Mouse (Mus musculus) bone marrow macrophage, adult 2 months (primary cell): ENCODE measurements at regions not wholly inside any gene's neighbourhood (a gene's known extent, or its start where the extent isn't known, plus 50 kb on each side); places are given as distances from the start of the nearest gene placed in this dataset.

Experiments used
- H3K27ac ChIP-seq: 2 replicates; pipeline ENCODE4 v1.5.1; 2012; ENCODE audit warnings: low read depth, low read length; ENCODE audit not compliant: insufficient read depth
- H3K4me1 ChIP-seq: 2 replicates; pipeline ENCODE4 v1.6.1; 2012; ENCODE audit warnings: low read length; ENCODE audit not compliant: control insufficient read depth, insufficient read depth
- H3K4me3 ChIP-seq: 2 replicates; pipeline ENCODE4 v1.5.1; 2012; ENCODE audit warnings: mild to moderate bottlenecking, low read length, moderate library complexity; ENCODE audit not compliant: insufficient read depth
- CTCF ChIP-seq: IDR thresholded peaks from 2 replicates; pipeline ENCODE4 v1.5.1; 2012; ENCODE audit warnings: low read depth, mild to moderate bottlenecking, low read length, moderate library complexity
- POLR2A ChIP-seq: IDR thresholded peaks from 2 replicates; pipeline ENCODE4 v1.6.1; 2012; ENCODE audit warnings: mild to moderate bottlenecking, low read depth, low read length, borderline replicate concordance

GRCm38 (mm10) chr4:55749949-55750600 lies 217.8 kb upstream of the Klf4 start:
- no peak overlapping the region for H3K27ac ChIP-seq
- no peak overlapping the region for H3K4me3 ChIP-seq
- TF ChIP-seq CTCF (no peak), POLR2A (no peak)
- H3K4me1 ChIP-seq = no peaks in the 10 kb centered on the region

GRCm38 (mm10) chr4:55741355-55741754 lies 209.1 kb upstream of the Klf4 start:
- Histone ChIP-seq H3K4me3 (peak overlapping the region; percentile 19; the same call in 1 of the 2 replicates), H3K27ac (peak overlapping the region; percentile 99), H3K4me1 (peaks cover 21% of the 10 kb centered on the region)
- TF ChIP-seq CTCF = no peak

- no peak overlapping the region for H3K27ac ChIP-seq
- no peak overlapping the region for H3K4me3 ChIP-seq
- TF ChIP-seq CTCF = no peak
- peaks cover 28% of the 10 kb centered on the region for H3K4me1 ChIP-seq
Measured at GRCm38 (mm10) chr4:55740062-55740461, 207.8 kb upstream of the Klf4 start.

- TF ChIP-seq CTCF (no peak), POLR2A (no peak)
- peaks cover 41% of the 10 kb centered on the region for H3K4me1 ChIP-seq
- H3K4me3 ChIP-seq = no peak overlapping the region
- no peak overlapping the region for H3K27ac ChIP-seq
Measured at GRCm38 (mm10) chr4:55738714-55739113, 206.4 kb upstream of the Klf4 start.

- Histone ChIP-seq H3K4me1 (peaks cover 55% of the 10 kb centered on the region), H3K4me3 (no peak overlapping the region), H3K27ac (peak overlapping the region; percentile 13; the same call in 1 of the 2 replicates)
- no peak for TF ChIP-seq POLR2A
- no peak for TF ChIP-seq CTCF
Measured at GRCm38 (mm10) chr4:55735453-55735852, 203.2 kb upstream of the Klf4 start.

GRCm38 (mm10) chr4:55734331-55734730 lies 202.1 kb upstream of the Klf4 start:
- TF ChIP-seq CTCF (no peak), POLR2A (no peak)
- Histone ChIP-seq H3K4me1 (peaks cover 61% of the 10 kb centered on the region), H3K27ac (no peak overlapping the region), H3K4me3 (no peak overlapping the region)

GRCm38 (mm10) chr4:55733223-55733622 lies 201.0 kb upstream of the Klf4 start:
- Histone ChIP-seq H3K4me3 (no peak overlapping the region), H3K27ac (no peak overlapping the region; the same call in 1 of the 2 replicates), H3K4me1 (peaks cover 61% of the 10 kb centered on the region)
- TF ChIP-seq POLR2A (no peak), CTCF (no peak)

GRCm38 (mm10) chr4:55732006-55732405 lies 199.7 kb upstream of the Klf4 start:
- TF ChIP-seq POLR2A = no peak
- no peak for TF ChIP-seq CTCF
- Histone ChIP-seq H3K4me3 (no peak overlapping the region), H3K27ac (peak overlapping the region; percentile 81), H3K4me1 (peaks cover 61% of the 10 kb centered on the region)

- H3K4me3 ChIP-seq = no peak overlapping the region
- no peak for TF ChIP-seq POLR2A
- TF ChIP-seq CTCF = no peak
- H3K27ac ChIP-seq = peak overlapping the region; percentile 50
- H3K4me1 ChIP-seq = peaks cover 57% of the 10 kb centered on the region
Measured at GRCm38 (mm10) chr4:55730266-55730665, 198.0 kb upstream of the Klf4 start.

GRCm38 (mm10) chr4:55727178-55727577 lies 194.9 kb upstream of the Klf4 start:
- H3K4me1 ChIP-seq = peaks cover 34% of the 10 kb centered on the region
- TF ChIP-seq CTCF (no peak), POLR2A (no peak)
- H3K4me3 ChIP-seq = no peak overlapping the region
- no peak overlapping the region for H3K27ac ChIP-seq

- TF ChIP-seq CTCF = no peak
- TF ChIP-seq POLR2A = no peak
- peaks cover 33% of the 10 kb centered on the region for H3K4me1 ChIP-seq
- H3K4me3 ChIP-seq = no peak overlapping the region
- H3K27ac ChIP-seq = no peak overlapping the region
Measured at GRCm38 (mm10) chr4:55726081-55726480, 193.8 kb upstream of the Klf4 start.
